Mouse (Mus musculus): Measurements from ENCODE around the gene Dop1b.

DNA sequence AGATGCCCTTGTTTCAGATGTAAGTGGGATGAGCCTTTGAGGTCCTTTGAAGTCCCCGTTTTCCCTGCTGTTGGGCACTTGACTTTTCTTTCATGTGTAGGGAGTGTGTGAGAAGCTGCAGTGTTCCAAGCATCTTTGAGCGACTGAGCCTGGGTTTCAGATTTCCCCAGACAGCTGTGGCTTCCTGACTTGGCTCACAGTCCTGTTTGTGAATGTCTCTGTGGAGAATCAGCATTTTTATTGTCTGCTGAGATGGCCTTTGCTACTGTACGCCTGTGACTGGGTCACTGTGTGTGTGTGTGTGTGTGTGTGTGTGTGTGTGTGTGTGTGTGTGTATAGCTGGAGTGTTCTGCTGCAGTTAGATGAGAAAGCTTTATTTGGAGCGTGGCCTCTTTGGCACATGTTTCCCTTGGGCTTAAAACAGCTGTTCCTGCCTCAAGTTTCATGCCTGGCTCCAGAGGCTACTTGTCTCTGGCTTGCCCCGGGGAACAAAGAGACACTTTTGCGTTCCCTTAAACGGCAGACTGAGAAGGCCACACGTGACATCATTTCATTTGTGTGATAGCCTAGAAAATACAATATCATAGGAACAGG is 96.4 kb downstream of the Dop1b start:
- no peak for TF ChIP-seq CTCF (IDR thresholded peaks at IDR 0.05; ENCODE audit: low read depth, low read length)
- no peak for TF ChIP-seq EP300 (IDR thresholded peaks at IDR 0.05; ENCODE audit: insufficient read depth, low read depth, low read length)

Data from ES-Bruce4 (cell line).